Mouse (Mus musculus) embryo, embryonic 11 days (tissue): ENCODE measurements around the gene Slc6a19.
"Not testable (repeated sequence)": the region's sequence is repeated elsewhere in the genome, so short reads cannot be mapped to it uniquely, and the experiment has no call there.

Experiments used
- DNase-seq: peaks from one replicate; pipeline ENCODE4 v3.0.0-alpha.2; 2015

Slc6a19 gene

GRCm38 (mm10) chr13:73704694-73705325 lies at the start of gene Slc6a19:
Gene Slc6a19, minus strand, starts transcription at chr13:73704865.
- DNase-seq = no peak

GRCm38 (mm10) chr13:73751284-73751683 lies 46.6 kb upstream of the Slc6a19 start:
- no peak for DNase-seq

GRCm38 (mm10) chr13:73750435-73750834 lies 45.8 kb upstream of the Slc6a19 start:
- no peak for DNase-seq

GRCm38 (mm10) chr13:73748663-73749440 lies 44.2 kb upstream of the Slc6a19 start:
- DNase-seq = no peak

- no peak for DNase-seq
These were observed 39.0 kb upstream of the Slc6a19 start for GRCm38 (mm10) chr13:73743662-73744061.

GRCm38 (mm10) chr13:73742944-73743343 lies 38.3 kb upstream of the Slc6a19 start:
- DNase-seq = no peak

GRCm38 (mm10) chr13:73740399-73740944 lies 35.8 kb upstream of the Slc6a19 start:
- not testable (repeated sequence) for DNase-seq

GRCm38 (mm10) chr13:73736943-73737342 lies 32.3 kb upstream of the Slc6a19 start:
- DNase-seq = no peak

- DNase-seq = no peak
These were observed 31.3 kb upstream of the Slc6a19 start for GRCm38 (mm10) chr13:73735928-73736327.

- DNase-seq = no peak
These were observed 30.6 kb upstream of the Slc6a19 start for GRCm38 (mm10) chr13:73735270-73735669.

- DNase-seq = no peak
These were observed 29.7 kb upstream of the Slc6a19 start for GRCm38 (mm10) chr13:73734379-73734778.

- DNase-seq = peak; percentile 73
These were observed 28.4 kb upstream of the Slc6a19 start, which contains the start of gene Slc12a7 for GRCm38 (mm10) chr13:73732742-73733700. Gene Slc12a7, plus strand, starts transcription at chr13:73733094.

- DNase-seq = no peak
These were observed 27.6 kb upstream of the Slc6a19 start for GRCm38 (mm10) chr13:73732235-73732634.

- no peak for DNase-seq
These were observed 26.2 kb upstream of the Slc6a19 start for GRCm38 (mm10) chr13:73730913-73731312.

- DNase-seq = no peak
These were observed 24.0 kb upstream of the Slc6a19 start for GRCm38 (mm10) chr13:73728633-73729032.

GRCm38 (mm10) chr13:73727621-73728025 lies 23.0 kb upstream of the Slc6a19 start:
- no peak for DNase-seq

GRCm38 (mm10) chr13:73725315-73725714 lies 20.6 kb upstream of the Slc6a19 start:
- DNase-seq = no peak

- peak; percentile 56 for DNase-seq
These were observed 18.5 kb upstream of the Slc6a19 start for GRCm38 (mm10) chr13:73723081-73723668.

GRCm38 (mm10) chr13:73720241-73720640 lies 15.6 kb upstream of the Slc6a19 start:
- DNase-seq = no peak

GRCm38 (mm10) chr13:73718225-73718624 lies 13.6 kb upstream of the Slc6a19 start:
- DNase-seq = peak; percentile 91

- DNase-seq = peak; percentile 27
These were observed 9.4 kb upstream of the Slc6a19 start for GRCm38 (mm10) chr13:73714020-73714419.

- no peak for DNase-seq
These were observed 8.5 kb upstream of the Slc6a19 start for GRCm38 (mm10) chr13:73713204-73713603.
